Mouse (Mus musculus) G1E-ER4 (cell line): ENCODE data around the gene Atad3a. TPM values are rescaled to one million over a fixed set of nuclear protein-coding genes. Genes with fewer than 3 reads are reported as not detected.

Experiments
- GATA1 ChIP-seq: IDR thresholded peaks from one replicate; pipeline ENCODE4 v1.8.0; 2012; ENCODE audit warnings: low read length, inconsistent platforms
- polyA plus RNA-seq: library from polyadenylated mRNA; stranded (reverse); fragments of >175 nt; gene quantifications from 2 replicates; pipeline ENCODE4 v1.2.3, GENCODE M21; 2012

Atad3a gene
- polyA plus RNA-seq, 1 experiment: 88.5 TPM

DNA sequence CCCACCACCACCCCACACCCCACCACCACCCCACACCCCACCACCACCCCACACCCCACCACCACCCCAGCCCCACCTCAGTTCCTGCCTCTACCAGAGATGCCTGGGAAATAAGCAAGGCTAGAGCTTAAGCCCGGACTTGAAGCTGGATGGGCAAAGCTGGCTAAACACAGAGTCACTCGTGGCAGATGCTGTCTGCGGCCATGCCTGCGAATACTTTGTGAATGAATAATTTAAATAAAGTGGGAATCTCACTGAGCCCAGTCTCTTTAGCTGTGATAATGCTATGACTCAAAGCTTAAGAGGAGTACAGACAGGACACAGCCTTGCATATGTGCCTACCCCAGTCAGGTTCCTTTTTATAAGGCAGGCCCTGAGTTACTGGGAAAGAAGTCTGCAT lies 18.6 kb upstream of the Atad3a start:
- no peak for TF ChIP-seq GATA1

DNA sequence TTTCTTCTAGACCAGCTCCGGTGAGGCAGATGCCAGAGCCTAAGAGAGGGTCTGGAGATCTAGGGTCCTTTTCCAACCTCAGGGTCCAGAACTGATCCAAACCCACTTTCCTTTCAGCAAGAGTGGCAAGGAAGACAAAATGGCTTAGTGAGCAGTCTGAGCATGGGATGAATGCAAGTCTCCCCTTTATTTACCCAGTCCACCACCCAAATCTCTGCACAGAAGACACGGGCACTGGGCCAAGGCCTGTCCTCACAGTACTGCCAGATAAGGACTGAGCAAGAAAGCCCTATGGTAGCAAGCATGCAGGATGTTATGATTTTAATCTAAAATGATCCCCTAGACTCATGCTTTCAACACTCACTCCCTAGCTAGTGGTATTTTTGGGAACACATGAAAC lies 16.9 kb upstream of the Atad3a start:
- no peak for TF ChIP-seq GATA1

DNA sequence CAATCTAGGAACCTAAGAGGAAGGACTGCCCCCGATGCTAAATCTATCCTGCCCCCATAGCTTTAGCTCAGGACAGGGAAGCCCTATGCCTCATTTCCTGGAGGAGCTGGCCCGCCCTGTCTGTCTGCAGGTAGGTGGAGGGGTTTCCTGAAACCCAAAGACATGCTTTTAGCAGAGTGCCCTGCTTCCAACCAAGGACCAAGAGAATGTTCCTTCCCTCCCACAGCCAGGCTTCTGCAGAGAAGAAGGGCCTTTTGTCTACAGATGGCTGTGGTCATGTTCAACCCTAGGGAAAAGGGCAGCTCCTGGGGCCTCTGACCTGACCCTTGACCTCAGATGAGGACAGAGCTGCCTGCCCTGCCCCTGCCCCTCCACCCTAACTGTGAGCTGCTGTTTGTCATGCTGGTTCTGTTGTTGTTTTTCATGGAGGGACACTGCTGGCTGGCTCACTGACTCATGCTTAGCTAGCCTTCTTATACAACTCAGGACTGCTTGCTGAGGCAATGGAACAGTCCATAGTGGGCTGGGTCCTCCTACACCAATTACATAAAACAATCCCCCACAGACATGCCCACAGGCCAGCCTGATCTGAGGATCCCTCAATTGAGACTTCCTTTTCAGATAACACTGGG lies 15.9 kb upstream of the Atad3a start:
- no peak for TF ChIP-seq GATA1

DNA sequence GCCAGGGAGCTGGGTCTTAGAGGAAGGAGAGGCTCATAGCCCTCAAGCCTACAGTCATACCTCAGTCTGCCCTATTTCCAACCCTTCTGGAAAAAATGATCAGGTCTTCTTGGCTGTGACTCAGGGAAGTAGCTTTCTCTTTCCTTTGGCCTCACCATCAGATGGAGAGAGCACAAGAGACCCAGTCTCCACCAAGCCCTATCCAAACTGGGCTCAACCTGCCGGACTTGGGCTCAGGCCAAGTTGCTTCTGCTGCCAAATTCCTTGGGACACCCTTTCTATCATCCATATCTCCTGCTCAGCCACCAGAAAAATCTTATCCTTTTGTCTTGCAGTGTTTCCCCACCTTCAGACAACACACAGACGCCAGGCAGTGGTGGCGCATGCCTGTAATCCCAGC lies 15.0 kb upstream of the Atad3a start:
- TF ChIP-seq GATA1: no peak

DNA sequence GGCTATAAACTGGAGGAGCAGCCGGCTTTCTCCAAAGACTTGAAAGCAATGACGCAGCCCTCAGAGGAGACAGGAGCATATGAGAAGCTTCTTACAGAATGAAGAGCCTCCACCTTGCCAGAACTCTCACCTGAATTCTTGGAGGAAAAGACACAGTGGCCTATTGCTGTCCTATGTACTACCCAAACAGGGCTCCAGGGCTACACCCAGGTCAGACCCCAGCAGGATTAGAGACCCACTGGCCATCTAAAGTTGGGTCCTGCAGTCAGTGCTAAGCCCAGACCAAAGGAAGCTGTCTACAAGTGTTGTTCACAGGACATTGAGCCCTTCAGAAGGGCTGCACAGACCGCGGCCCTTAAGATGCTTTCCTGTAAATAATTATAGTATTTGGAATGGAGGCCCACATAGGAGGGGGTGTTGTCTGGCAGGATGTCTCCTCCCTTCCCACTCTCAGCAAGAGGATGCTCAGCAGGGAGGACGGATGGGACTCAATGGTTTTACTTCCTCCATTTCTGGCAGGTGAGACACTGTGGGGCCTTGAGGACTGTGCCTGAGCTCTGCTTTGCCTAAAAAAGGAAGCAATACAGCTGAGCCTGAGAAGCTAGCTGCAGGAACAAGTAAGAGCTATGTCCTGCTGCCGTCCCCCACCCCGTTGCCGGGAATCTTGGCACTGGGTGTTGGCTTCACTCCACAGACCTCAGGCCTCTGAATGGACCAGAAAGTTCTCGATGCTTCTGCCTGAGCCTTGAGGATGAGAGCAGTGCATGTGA lies 14.3 kb upstream of the Atad3a start:
- no peak for TF ChIP-seq GATA1

DNA sequence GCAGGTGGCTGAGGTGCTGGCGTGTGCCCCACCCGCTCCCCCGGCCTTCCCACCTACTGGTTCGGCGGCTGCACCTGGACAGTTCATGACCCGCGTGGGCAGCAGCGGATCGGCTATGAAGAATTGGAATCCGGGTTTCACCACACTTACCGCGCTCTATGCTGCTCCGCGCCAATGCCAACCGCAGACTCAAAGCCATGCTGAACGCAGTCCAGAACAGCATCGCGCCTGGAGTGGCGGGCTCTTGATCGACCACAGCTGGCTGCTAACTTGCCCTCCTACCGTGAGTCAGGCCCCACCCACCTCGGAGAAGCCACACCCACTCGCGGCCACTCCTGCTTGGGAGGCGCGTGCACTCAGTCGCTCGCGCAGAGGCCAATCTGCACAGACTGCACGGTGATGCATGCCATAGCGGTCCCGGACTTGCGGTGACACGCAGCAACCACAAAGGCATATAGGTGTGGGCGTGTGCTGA lies 13.4 kb upstream of the Atad3a start, which contains the start of gene Vwa1:
Gene Vwa1 (minus strand): TSS at position 419 of the 475 bp plus-strand sequence.
- no peak for TF ChIP-seq GATA1

DNA sequence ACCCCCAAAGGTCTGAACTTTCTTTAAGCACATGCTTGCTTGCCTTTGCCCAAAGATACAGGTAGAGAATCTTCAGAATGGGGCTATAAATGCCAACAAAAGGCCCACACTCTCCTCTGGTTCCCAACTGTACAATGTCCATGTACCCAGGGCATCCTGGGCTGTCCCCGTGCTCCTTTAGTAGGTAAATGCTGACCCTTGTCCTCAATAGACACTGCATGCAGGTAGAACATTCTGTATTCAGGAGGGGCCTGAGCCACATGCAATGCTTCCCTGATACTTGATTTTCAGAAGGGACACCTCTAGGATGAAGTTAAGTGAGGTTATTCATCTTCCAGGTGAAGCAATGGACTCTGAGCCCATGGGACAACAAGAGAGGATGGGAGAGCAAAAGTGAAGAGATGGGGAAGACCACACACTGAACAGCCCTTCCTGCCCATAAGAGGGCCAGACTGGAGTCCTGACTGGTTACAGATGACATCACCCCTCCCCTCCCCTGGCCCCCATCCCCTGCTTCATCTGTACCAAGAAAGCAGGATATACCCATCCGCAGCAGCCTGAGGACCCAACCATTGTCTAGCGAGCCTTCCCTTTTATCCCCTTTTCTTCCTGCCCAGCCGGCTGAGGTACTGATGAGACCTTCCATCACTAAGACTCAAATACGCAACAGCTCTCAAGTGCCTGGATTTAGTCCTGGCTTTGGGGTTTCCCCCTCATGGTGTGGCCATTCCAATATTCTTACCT lies 12.6 kb upstream of the Atad3a start:
- no peak for TF ChIP-seq GATA1

DNA sequence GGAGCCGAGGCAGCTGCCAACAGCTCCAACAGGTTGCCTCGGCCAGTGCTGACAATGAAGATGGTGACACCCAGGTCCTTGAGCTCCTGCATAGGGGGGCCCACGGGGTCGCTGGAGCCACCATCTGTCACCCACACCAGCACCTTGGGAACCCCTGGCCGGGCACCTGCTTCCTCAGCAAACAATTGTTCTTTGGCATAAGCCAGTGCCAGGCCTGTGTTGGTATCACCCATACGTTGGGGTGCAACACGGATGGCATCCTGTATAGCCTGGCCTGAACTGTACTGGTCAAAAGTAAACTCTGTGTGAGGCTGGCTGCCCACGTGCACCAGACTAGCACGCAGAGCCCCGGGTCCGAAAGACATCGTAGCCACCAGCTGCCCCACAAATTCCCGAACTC lies 11.9 kb upstream of the Atad3a start:
- TF ChIP-seq GATA1: no peak

DNA sequence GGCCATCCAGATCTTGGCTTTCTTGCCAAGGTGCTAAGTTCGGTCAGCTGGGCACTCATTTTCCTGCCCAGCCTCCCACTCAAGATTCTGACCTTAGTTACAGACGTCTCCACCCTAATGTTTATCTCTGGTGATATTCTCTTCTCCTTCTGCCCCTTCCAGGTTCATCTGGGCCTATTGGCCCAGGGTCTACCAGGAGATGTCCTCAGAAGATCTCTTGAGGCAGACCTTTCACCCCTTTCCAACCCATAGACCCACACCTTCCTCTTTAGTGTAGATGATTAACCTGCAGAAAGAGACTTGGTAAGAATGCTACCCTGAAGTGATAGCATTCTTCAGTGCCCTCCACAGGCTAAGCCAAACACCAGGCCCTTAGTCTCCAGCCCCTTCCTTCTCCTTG lies 10.8 kb upstream of the Atad3a start:
- TF ChIP-seq GATA1: no peak

DNA sequence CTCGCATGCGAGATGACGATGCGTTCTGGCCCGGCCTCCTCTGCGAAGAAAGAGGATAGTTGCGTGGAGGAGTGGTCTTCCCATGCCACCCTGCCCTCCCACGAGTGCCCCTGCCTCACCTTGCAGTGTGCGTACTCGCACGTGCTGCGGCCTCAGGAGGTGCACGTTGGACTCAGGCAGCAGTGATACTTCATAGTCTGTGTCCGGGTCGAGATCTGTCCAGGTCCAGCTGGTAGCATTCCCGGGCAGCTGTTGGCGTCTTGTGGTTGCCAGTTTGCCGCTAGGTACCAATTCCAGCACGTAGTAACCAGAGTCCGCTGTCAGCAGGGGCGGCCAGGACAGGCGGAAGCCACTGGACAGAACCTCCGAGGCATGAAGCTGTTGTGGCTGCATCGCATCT lies 9.7 kb upstream of the Atad3a start:
- TF ChIP-seq GATA1: no peak

DNA sequence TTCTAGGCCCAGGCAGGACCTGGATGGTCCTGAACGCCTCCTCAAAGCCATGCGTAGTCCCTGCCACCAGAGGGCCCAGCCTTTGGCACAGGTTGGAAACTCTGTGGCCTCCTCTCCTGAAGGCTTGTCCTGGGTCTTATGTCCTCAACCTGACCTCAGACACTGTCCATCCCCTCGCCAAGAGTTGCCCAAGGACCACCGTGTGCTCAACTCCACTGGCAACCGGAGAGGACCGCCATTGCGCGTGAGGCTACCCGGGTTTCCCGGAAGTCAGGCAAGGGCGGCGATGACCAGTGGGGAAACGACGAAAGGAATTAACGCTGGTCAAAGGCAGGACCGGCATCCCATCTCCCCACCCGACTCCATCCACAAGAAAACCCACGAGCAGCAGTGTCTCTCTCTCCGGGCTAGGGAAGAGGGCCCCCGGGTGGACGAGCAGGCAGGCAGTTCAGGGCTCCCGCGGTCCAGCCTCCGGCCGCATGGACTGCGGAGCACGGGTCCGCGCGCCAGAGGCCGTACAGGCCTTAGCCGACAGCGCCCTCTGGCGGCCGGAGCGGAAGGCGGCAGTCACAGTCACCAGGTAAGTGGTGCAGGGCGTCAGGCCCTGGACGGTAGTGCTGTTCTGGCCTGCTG lies 9.1 kb upstream of the Atad3a start:
- TF ChIP-seq GATA1: no peak

DNA sequence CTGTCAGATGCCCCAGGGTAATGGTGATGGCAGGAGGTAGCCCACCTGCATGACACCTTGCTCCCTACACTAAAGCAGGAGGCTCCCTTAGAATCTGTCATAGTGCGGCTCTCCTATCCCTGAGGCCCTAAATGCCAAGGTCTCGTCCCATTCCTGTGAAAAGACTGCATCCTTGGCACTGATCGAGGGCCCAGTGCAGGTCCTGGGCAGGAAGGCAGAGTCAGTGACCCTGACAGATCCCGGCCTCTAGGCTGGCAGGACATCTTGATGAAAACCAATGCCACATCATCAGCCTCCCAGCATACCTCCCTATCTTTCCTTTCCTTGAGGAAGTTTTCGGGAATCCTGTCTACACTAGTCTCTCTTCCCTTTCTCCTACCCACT lies 8.6 kb upstream of the Atad3a start:
- TF ChIP-seq GATA1: no peak

DNA sequence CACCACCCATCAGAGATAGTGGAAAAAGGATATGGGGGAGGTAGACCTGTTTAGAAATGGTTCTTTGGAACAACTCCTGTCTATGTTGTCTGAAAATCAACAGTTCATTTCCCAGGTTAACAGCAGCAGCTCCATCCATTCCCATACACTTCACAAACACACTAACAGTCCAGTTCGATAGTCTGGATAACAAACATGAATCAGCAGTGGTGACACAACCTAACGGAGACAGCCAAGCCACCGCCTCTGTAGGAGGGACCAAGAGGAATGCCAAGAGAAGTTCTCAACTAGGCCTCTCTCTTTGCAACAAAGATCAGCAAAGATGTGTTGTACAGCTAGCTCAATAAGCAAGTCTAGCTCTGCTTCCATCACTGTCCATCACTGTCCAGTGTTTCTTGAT lies 1.5 kb upstream of the Atad3a start:
- no peak for TF ChIP-seq GATA1

DNA sequence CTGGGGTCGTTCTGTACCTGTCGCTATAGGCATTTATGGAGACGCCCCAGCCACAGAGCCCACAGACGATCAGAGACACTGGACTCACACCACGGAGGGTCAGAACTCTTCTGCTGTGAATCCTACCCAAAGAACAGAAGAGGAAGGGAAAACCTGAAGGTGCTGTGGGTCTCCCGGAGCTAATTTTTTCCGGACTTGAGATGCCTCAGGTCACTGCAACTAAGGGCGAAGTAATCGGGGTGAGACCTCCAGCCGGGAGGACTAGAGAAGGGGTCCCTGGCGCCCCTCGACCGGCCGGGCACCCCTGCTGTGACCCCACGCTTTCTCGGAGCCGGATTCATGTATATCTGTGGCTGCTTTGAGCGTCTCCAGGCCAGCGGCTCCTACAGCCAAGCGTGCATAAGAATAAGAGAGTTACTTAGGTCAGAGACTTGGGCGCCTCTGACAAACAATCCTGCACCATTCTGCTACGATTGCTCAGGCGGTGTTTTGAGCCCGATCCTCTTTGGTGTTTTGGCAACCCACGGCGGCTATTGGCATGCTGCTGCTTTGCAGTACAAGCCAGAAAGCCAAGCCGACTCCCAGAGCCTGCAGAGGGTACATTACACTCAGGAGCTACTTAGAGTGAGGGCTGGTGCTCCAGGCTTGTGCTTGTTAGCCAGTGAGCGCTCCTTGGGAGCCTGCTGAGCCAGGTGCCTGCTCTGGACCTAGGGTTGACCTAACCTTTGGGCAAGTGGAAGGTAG lies 635 bp upstream of the Atad3a start:
- no peak for TF ChIP-seq GATA1

DNA sequence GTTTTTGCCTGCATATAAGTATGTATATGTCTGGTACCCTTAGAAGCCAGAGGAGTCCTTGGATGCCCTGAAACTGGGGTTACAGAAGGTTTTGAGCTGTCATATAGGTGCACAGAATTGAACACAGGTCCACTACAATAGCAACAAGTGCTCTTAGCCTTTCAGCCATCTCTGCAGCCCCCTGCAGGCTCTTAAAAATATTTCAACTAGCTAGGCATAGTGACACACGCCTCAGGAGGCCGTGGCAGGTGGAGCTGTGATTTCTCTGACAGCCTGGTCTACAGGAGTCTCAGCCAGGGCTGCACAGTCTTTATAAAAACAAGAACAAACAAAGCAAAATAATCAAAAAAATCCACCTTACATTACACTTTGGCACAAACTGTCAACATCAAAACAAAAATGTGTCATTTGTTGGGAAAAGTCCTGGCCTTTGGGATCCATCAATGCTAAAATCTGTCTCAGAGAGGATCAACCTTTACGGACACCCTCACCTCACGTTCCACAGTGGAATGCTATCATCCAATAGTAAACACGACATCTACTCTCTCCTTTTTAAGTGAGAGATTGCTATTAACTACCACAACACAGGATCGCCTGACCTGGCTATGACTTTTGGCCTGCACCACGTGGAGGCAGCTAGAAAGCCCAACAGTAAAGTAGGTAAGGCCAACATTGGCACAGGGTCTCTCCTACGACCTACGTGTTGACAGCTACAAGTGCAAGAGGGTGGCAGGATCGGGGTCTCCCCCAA lies 856 bp downstream of the Atad3a start:
- no peak for TF ChIP-seq GATA1

DNA sequence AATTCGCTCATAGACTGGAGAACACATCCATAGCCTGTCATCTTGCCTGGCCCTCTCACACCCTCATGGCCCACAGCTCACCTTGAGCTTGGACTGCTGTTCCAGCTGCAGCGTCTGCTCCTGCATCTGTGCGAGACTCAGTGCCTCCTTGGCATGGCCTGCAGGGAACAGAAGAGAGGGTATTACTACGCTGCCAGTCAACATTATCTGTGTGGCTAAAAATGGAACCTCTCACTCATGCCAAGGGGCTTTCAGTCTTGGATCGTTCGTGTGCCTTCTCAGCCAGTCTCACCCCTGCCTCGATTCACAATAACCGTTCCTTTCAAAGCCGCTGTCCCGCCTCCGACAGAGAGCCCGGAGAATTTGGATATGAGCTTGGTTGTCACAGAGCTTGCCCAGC lies 3.9 kb downstream of the Atad3a start:
- TF ChIP-seq GATA1: no peak
